Mouse (Mus musculus): Measurements from ENCODE around the gene Nova2. TPM values are rescaled to one million over a fixed set of nuclear protein-coding genes. Genes with fewer than 3 reads are reported as not detected.

The Nova2 gene
- polyA plus RNA-seq, 2 experiments: 0.05 to 0.11 TPM

GRCm38 (mm10) chr7:18950523-18951315 lies 25.0 kb downstream of the Nova2 start:
- no peaks in the 10 kb centered on the region for H3K9me3 ChIP-seq (ENCODE audit: control insufficient read depth, low read length)
- no peak for DNase-seq (ENCODE audit: low read depth in 3 of 3, low spot score in 3 of 3)
- H3K9ac ChIP-seq (replicated peaks): no peak overlapping the region
- ATAC-seq (ENCODE audit: insufficient read depth): no peak
- no peaks in the 10 kb centered on the region; a peak in 2 of 4 replicates for H3K4me1 ChIP-seq (replicated peaks; ENCODE audit: control insufficient read depth in 2 of 2, insufficient read depth in 2 of 2, low read length in 1 of 2)
- no peak overlapping the region for H3K4me2 ChIP-seq (ENCODE audit: low read depth)
- H3K4me3 ChIP-seq (ENCODE audit: insufficient read depth in 1 of 2, low read depth in 2 of 2, low read length in 2 of 2): no peak overlapping the region
- TF ChIP-seq CTCF (IDR thresholded peaks at IDR 0.05; ENCODE audit: low read depth) (no peak), EP300 (IDR thresholded peaks at IDR 0.05; ENCODE audit: low read depth) (no peak)
- H3K27ac ChIP-seq: no peak overlapping the region
- WGBS (ENCODE audit: insufficient replicate concordance): 10% methylated on average over 18 of the region's 18 CpGs
- no peaks in the 10 kb centered on the region for H3K36me3 ChIP-seq (replicated peaks; ENCODE audit: control insufficient read depth, insufficient read depth, low read depth)
- no peaks in the 10 kb centered on the region for H3K27me3 ChIP-seq (ENCODE audit: control insufficient read depth, insufficient read depth, low read length)

GRCm38 (mm10) chr7:18951397-18951796 lies 25.7 kb downstream of the Nova2 start:
- 11% methylated on average over 15 of the region's 15 CpGs for WGBS (ENCODE audit: insufficient replicate concordance)
- no peaks in the 10 kb centered on the region; a peak in 2 of 4 replicates for H3K4me1 ChIP-seq (replicated peaks; ENCODE audit: control insufficient read depth in 2 of 2, insufficient read depth in 2 of 2, low read length in 1 of 2)
- H3K27me3 ChIP-seq (ENCODE audit: control insufficient read depth, insufficient read depth, low read length): peaks cover under 1% of the 10 kb centered on the region
- ATAC-seq (ENCODE audit: insufficient read depth): no peak
- no peak overlapping the region for H3K27ac ChIP-seq
- DNase-seq (ENCODE audit: low read depth in 3 of 3, low spot score in 3 of 3): peak in 2 of 3 experiments; percentile 17 to 18
- H3K9me3 ChIP-seq (ENCODE audit: control insufficient read depth, low read length): no peaks in the 10 kb centered on the region
- TF ChIP-seq EP300 (IDR thresholded peaks at IDR 0.05; ENCODE audit: low read depth) (no peak), CTCF (IDR thresholded peaks at IDR 0.05; ENCODE audit: low read depth) (no peak)
- H3K4me2 ChIP-seq (ENCODE audit: low read depth): no peak overlapping the region
- H3K4me3 ChIP-seq (ENCODE audit: insufficient read depth in 1 of 2, low read depth in 2 of 2, low read length in 2 of 2): no peak overlapping the region
- H3K9ac ChIP-seq (replicated peaks): no peak overlapping the region
- no peaks in the 10 kb centered on the region for H3K36me3 ChIP-seq (replicated peaks; ENCODE audit: control insufficient read depth, insufficient read depth, low read depth)

- H3K36me3 ChIP-seq (replicated peaks; ENCODE audit: control insufficient read depth, insufficient read depth, low read depth): no peaks in the 10 kb centered on the region
- H3K9me3 ChIP-seq (ENCODE audit: control insufficient read depth, low read length): no peaks in the 10 kb centered on the region
- peak overlapping the region; percentile 57 for H3K4me2 ChIP-seq (ENCODE audit: low read depth)
- no peak overlapping the region for H3K27ac ChIP-seq
- H3K9ac ChIP-seq (replicated peaks): no peak overlapping the region
- no peak for TF ChIP-seq CTCF (IDR thresholded peaks at IDR 0.05; ENCODE audit: low read depth)
- TF ChIP-seq EP300 (IDR thresholded peaks at IDR 0.05; ENCODE audit: low read depth): no peak
- DNase-seq (ENCODE audit: low read depth in 3 of 3, low spot score in 3 of 3): no peak
- H3K4me1 ChIP-seq (replicated peaks; ENCODE audit: control insufficient read depth in 2 of 2, insufficient read depth in 2 of 2, low read length in 1 of 2): 0 out of 4 replicates have a peak, but pooled peaks cover 0 to 1% of the 10 kb centered on the region in 2 experiments
- H3K27me3 ChIP-seq (ENCODE audit: control insufficient read depth, insufficient read depth, low read length): peaks cover 59% of the 10 kb centered on the region
- peak; percentile 65 for ATAC-seq (ENCODE audit: insufficient read depth)
- 1% methylated on average over 91 of the region's 107 CpGs for WGBS (ENCODE audit: insufficient replicate concordance)
- peak overlapping the region; percentile 46 to 50 for H3K4me3 ChIP-seq (ENCODE audit: insufficient read depth in 1 of 2, low read depth in 2 of 2, low read length in 2 of 2)
These were observed 32.1 kb downstream of the Nova2 start for GRCm38 (mm10) chr7:18957569-18958383.

- no peak for ATAC-seq (ENCODE audit: insufficient read depth)
- Histone ChIP-seq H3K9ac (replicated peaks) (no peak overlapping the region), H3K27me3 (ENCODE audit: control insufficient read depth, insufficient read depth, low read length) (peaks cover 65% of the 10 kb centered on the region), H3K4me2 (ENCODE audit: low read depth) (peak overlapping the region; percentile 57), H3K4me3 (ENCODE audit: insufficient read depth in 1 of 2, low read depth in 2 of 2, low read length in 2 of 2) (peak overlapping the region; percentile 4 to 46), H3K4me1 (replicated peaks; ENCODE audit: control insufficient read depth in 2 of 2, insufficient read depth in 2 of 2, low read length in 1 of 2) (0 out of 4 replicates have a peak, but pooled peaks cover 0 to 1% of the 10 kb centered on the region in 2 experiments), H3K9me3 (ENCODE audit: control insufficient read depth, low read length) (no peaks in the 10 kb centered on the region), H3K36me3 (replicated peaks; ENCODE audit: control insufficient read depth, insufficient read depth, low read depth) (no peaks in the 10 kb centered on the region), H3K27ac (no peak overlapping the region)
- TF ChIP-seq CTCF (IDR thresholded peaks at IDR 0.05; ENCODE audit: low read depth): no peak
- TF ChIP-seq EP300 (IDR thresholded peaks at IDR 0.05; ENCODE audit: low read depth): no peak
- no peak for DNase-seq (ENCODE audit: low read depth in 3 of 3, low spot score in 3 of 3)
- WGBS (ENCODE audit: insufficient replicate concordance): under 1% methylated on average over 19 of the region's 21 CpGs
These were observed 32.7 kb downstream of the Nova2 start for GRCm38 (mm10) chr7:18958384-18958766.

GRCm38 (mm10) chr7:18959446-18959845 lies 33.8 kb downstream of the Nova2 start:
- 15% methylated on average over 8 of the region's 8 CpGs for WGBS (ENCODE audit: insufficient replicate concordance)

More at GRCm38 (mm10) chr7:18959446-18959845, 33.8 kb downstream of the Nova2 start:
- no peak overlapping the region for H3K9ac ChIP-seq (replicated peaks)
- no peak for TF ChIP-seq CTCF (IDR thresholded peaks at IDR 0.05; ENCODE audit: low read depth)
- no peak for TF ChIP-seq EP300 (IDR thresholded peaks at IDR 0.05; ENCODE audit: low read depth)
- no peaks in the 10 kb centered on the region for H3K36me3 ChIP-seq (replicated peaks; ENCODE audit: control insufficient read depth, insufficient read depth, low read depth)
- 0 out of 4 replicates have a peak, but pooled peaks cover 0 to 1% of the 10 kb centered on the region in 2 experiments for H3K4me1 ChIP-seq (replicated peaks; ENCODE audit: control insufficient read depth in 2 of 2, insufficient read depth in 2 of 2, low read length in 1 of 2)
- H3K4me3 ChIP-seq (ENCODE audit: insufficient read depth in 1 of 2, low read depth in 2 of 2, low read length in 2 of 2): no peak overlapping the region
- H3K4me2 ChIP-seq (ENCODE audit: low read depth): no peak overlapping the region
- H3K27me3 ChIP-seq (ENCODE audit: control insufficient read depth, insufficient read depth, low read length): peaks cover 74% of the 10 kb centered on the region
- no peak overlapping the region for H3K27ac ChIP-seq
- H3K9me3 ChIP-seq (ENCODE audit: control insufficient read depth, low read length): no peaks in the 10 kb centered on the region
- ATAC-seq (ENCODE audit: insufficient read depth) (no peak), DNase-seq (ENCODE audit: low read depth in 3 of 3, low spot score in 3 of 3) (no peak)
